Mouse (Mus musculus) embryonic facial prominence, embryonic 14.5 days (tissue): ENCODE results near the gene Atp2c2. TPM values are rescaled to one million over a fixed set of nuclear protein-coding genes. Genes with fewer than 3 reads are reported as not detected.

Experiments
- ATAC-seq: fragments of 200-750 bp; cut with Nextera tagmentation; 2 replicates; pipeline ENCODE4 v1.8.0; 2017; ENCODE audit warnings: low read depth, moderate number of reproducible peaks, moderate TSS enrichment
- DNase-seq: peaks from one replicate; pipeline ENCODE4 v3.0.0-alpha.2; 2015; ENCODE audit warnings: low spot score
- H3K27ac ChIP-seq: fragments of 300-500 bp; sonication (generic); replicated peaks from 2 replicates; pipeline ENCODE4 v1.5.1; 2014; ENCODE audit warnings: low read depth, mild to moderate bottlenecking, low read length, moderate library complexity
- H3K27me3 ChIP-seq: fragments of 300-500 bp; sonication (generic); replicated peaks from 2 replicates; pipeline ENCODE4 v1.6.1; 2014; ENCODE audit warnings: low read length; ENCODE audit not compliant: control insufficient read depth, insufficient read depth
- H3K36me3 ChIP-seq: fragments of 300-500 bp; sonication (generic); 2 replicates; pipeline ENCODE4 v1.6.1; 2014; ENCODE audit warnings: low read length, mixed read lengths; ENCODE audit not compliant: control insufficient read depth, insufficient read depth
- H3K4me1 ChIP-seq: fragments of 300-500 bp; sonication (generic); 2 replicates; pipeline ENCODE4 v1.6.1; 2014; ENCODE audit warnings: antibody characterized with exemption, low read length; ENCODE audit not compliant: control insufficient read depth, insufficient read depth
- H3K4me2 ChIP-seq: fragments of 300-500 bp; sonication (generic); 2 replicates; pipeline ENCODE4 v1.6.1; 2014; ENCODE audit warnings: low read depth, mild to moderate bottlenecking, low read length, moderate library complexity, mixed read lengths
- H3K4me3 ChIP-seq: fragments of 300-500 bp; sonication (generic); 2 replicates; pipeline ENCODE4 v1.5.1; 2014; ENCODE audit warnings: low read depth, mild to moderate bottlenecking, low read length
- H3K9ac ChIP-seq: fragments of 300-500 bp; sonication (generic); 2 replicates; pipeline ENCODE4 v1.6.1; 2014; ENCODE audit warnings: low read depth, mild to moderate bottlenecking, low read length, moderate library complexity, mixed read lengths
- H3K9me3 ChIP-seq: fragments of 300-500 bp; sonication (generic); 2 replicates; pipeline ENCODE4 v1.6.1; 2016; ENCODE audit warnings: low read length; ENCODE audit not compliant: control insufficient read depth
- WGBS: fragments of 180-500 bp; shearing (Covaris S2); extraction: QIAGEN DNeasy Blood & Tissue Kit; methylation state at CpG from one replicate; pipeline ENCODE4 v1.1.7; 2014; 5-methylcytosine and 5-hydroxymethylcytosine counted together
- polyA plus RNA-seq: library from polyadenylated mRNA; unstranded; fragments of >200 nt; fragmentation: Nextera tagmentation; extraction: Ambion mirVana; gene quantifications from 2 replicates; pipeline ENCODE4 v1.2.1, GENCODE M21; 2014

The Atp2c2 gene
- polyA plus RNA-seq, 1 experiment from 2014 or later = 1.8 TPM

DNA sequence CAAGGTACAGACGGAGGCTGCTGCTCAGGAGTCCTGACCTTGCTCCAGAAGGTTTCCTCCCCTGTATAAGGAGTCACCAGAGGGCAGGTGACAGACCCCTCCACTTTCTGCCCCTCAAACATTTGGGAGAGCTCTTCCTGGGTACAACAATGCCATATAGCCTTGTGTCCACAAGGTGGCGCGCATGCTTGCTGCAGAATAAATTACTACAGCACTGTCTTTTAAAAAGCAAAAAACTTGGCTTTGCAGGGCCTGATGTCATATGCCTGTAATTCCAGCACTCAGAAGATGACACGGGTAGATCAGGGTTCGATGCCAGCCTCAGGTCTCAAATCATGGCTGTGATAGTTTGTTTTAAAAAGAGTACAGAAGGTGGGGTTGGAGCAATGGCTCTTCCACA, 82.9 kb downstream of the Atp2c2 start:
- DNase-seq (peak; percentile 89), ATAC-seq (no peak)
- Histone ChIP-seq H3K27me3 (no peaks in the 10 kb centered on the region), H3K27ac (no peak overlapping the region), H3K4me1 (peaks cover 6% of the 10 kb centered on the region), H3K4me3 (no peak overlapping the region), H3K4me2 (no peak overlapping the region), H3K36me3 (no peaks in the 10 kb centered on the region), H3K9me3 (no peaks in the 10 kb centered on the region), H3K9ac (no peak overlapping the region)
- WGBS = 8% methylated on average over 5 of the region's 5 CpGs

DNA sequence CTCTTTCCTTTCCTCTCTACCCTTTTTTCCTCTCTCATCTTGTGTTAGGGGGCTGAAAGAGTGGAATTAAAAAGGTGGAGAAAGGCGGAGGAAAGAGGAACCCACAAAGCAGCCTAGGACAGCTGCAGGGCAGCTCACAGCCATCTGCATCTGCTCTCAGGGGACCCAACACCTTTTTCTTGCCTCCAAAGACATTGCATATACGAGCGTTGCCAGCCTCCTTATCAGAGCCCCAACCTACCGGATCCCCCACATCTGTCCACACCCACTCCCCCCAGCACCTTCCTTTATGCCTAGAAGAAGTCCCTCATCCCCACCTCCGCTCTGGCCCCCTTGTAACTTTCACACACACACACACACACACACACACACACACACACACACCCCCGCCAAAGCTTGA, 83.8 kb downstream of the Atp2c2 start:
- H3K9ac ChIP-seq = no peak overlapping the region
- no peak overlapping the region for H3K27ac ChIP-seq
- ATAC-seq (no peak), DNase-seq (no peak)
- H3K27me3 ChIP-seq = no peaks in the 10 kb centered on the region
- 73% methylated on average over 6 of the region's 6 CpGs for WGBS
- H3K4me1 ChIP-seq = peaks cover 3% of the 10 kb centered on the region; the same call in 1 of the 2 replicates
- H3K4me2 ChIP-seq = no peak overlapping the region
- no peak overlapping the region for H3K4me3 ChIP-seq
- H3K9me3 ChIP-seq = no peaks in the 10 kb centered on the region
- no peaks in the 10 kb centered on the region for H3K36me3 ChIP-seq

DNA sequence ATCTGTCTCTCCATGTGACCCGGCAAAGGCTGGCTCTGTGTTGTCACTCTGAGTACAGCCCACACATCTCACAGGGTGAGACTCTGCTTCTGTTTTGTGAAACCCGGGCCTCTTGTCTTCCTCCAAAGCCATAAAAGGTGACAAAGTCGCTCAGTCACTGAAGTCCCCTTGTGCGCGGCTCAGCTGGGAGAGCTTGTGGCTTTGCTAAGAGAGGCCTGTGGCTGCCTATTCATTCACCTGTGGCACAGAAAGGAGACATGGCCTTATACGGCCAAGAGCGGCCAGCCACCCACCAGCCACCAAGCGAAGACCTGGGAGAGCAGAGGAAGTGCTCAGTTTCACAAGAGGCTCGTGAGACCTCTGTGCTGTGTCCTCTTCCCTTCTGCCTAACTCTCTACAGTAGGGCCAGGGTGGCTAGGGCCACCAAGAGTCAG, 84.3 kb downstream of the Atp2c2 start:
- Histone ChIP-seq H3K9ac (no peak overlapping the region), H3K4me1 (no peaks in the 10 kb centered on the region), H3K36me3 (no peaks in the 10 kb centered on the region), H3K27me3 (no peaks in the 10 kb centered on the region), H3K4me2 (no peak overlapping the region), H3K27ac (no peak overlapping the region), H3K4me3 (no peak overlapping the region), H3K9me3 (no peaks in the 10 kb centered on the region)
- no peak for ATAC-seq
- WGBS = 58% methylated on average over 9 of the region's 9 CpGs
- DNase-seq = no peak

DNA sequence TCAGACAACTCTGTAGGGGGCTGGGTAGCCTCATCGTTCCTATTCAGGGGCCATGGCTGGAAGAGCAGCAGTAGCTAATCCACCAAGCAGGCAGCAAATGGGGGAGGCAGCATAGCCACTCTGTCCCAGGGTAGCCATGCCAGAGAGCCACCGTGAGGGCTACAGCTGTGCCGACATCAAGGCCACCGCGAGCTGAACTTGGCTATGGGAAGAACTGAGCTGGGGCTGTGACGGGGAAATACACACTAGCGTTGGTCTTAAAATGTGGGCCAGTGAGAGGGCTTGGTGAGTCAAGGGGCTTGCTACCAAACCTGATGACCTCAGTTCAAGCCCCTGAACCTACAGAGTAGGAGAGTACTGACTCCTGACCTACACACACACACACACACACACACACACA, 84.9 kb downstream of the Atp2c2 start:
- no peak overlapping the region for H3K4me3 ChIP-seq
- no peak overlapping the region for H3K9ac ChIP-seq
- H3K4me2 ChIP-seq = no peak overlapping the region
- no peaks in the 10 kb centered on the region for H3K4me1 ChIP-seq
- DNase-seq = no peak
- H3K36me3 ChIP-seq = no peaks in the 10 kb centered on the region
- no peak overlapping the region for H3K27ac ChIP-seq
- H3K9me3 ChIP-seq = no peaks in the 10 kb centered on the region
- no peak for ATAC-seq
- no peaks in the 10 kb centered on the region for H3K27me3 ChIP-seq
- WGBS = 73% methylated on average over 7 of the region's 7 CpGs

DNA sequence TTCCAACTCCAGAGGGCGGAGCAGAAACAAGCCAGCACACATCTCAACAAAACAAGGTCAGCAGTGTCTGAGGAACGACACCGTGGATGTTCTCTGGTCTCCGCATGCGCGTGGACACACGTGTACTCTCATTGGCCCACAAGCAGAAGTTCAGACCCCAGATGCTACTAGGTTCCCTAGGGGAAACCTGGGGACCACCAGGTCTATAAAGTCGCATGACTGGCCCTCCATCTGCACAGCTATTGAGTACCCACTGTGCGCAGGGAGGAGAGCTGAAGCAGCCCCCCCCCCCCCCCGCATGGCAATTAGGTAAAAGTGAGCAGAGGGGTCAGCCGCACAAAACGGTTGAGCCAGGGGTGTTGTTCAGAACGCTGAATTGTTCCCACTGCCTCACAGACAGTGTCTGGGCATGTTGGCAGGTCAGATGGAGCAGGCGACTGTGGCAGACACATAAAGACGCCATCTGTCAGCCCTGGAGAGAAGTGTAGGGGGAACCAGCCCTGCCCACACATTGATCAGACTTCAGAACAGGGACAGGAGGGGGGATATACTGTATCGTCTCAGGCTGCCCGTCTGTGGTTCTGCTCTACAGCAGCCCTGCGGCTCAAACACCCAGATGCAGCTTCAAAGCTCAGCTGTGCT, 86.1 kb downstream of the Atp2c2 start:
- H3K4me1 ChIP-seq = no peaks in the 10 kb centered on the region
- no peaks in the 10 kb centered on the region for H3K36me3 ChIP-seq
- H3K4me3 ChIP-seq = no peak overlapping the region
- H3K27ac ChIP-seq = no peak overlapping the region
- H3K4me2 ChIP-seq = no peak overlapping the region; the same call in 1 of the 2 replicates
- no peaks in the 10 kb centered on the region for H3K27me3 ChIP-seq
- ATAC-seq (0 out of 2 replicates have a peak, but pooled peaks have one; percentile 7), DNase-seq (no peak)
- H3K9ac ChIP-seq = no peak overlapping the region
- 46% methylated on average over 17 of the region's 18 CpGs for WGBS
- H3K9me3 ChIP-seq = no peaks in the 10 kb centered on the region

DNA sequence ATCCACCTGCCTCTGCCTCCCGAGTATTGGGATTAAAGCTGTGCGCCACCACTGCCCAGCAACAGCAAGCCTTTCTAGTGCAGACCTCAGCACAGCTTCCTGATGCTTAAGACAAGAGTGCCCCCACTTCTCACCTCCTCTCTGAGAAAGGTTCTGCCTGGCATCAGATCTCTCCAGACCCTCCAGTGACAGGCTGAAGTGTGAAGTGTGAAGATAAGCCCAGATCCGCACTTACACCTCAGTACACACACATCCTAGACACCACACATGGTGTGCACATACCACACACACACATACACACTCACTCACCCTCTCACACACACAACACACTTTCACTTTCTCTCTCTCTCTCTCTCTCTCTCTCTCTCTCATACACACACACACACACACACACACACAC, 87.1 kb downstream of the Atp2c2 start:
- DNase-seq (no peak), ATAC-seq (no peak)
- Histone ChIP-seq H3K9me3 (no peaks in the 10 kb centered on the region), H3K27me3 (no peaks in the 10 kb centered on the region), H3K36me3 (no peaks in the 10 kb centered on the region), H3K9ac (no peak overlapping the region), H3K4me1 (no peaks in the 10 kb centered on the region; the same call in 1 of the 2 replicates), H3K4me3 (no peak overlapping the region), H3K27ac (no peak overlapping the region), H3K4me2 (no peak overlapping the region)
- WGBS = 84% methylated on average over 3 of the region's 3 CpGs

DNA sequence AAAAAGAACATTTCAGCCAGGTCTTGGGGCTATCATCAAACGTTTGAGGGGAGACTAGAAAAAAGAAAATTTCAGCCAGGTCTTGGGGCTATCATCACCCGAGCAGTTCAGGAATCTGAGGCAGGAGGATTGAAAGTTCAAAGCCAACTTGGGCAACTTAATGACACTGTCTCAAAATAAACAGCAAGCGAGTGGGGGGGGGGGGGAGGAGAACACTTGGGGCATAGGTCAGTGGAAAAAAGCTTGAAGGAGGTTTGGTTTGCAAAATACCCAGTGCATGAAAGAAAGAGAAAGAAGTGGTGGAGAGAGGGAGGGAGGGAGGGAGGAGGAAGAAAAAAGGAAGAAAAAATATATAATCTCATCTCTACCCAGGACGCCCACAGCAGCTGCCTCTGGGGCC, 87.5 kb downstream of the Atp2c2 start:
- H3K4me1 ChIP-seq = no peaks in the 10 kb centered on the region; the same call in 1 of the 2 replicates
- WGBS = 38% methylated on average over 4 of the region's 4 CpGs
- H3K9ac ChIP-seq = no peak overlapping the region
- H3K4me2 ChIP-seq = no peak overlapping the region
- ATAC-seq (no peak), DNase-seq (no peak)
- no peaks in the 10 kb centered on the region for H3K27me3 ChIP-seq
- no peaks in the 10 kb centered on the region for H3K36me3 ChIP-seq
- H3K4me3 ChIP-seq = no peak overlapping the region
- no peak overlapping the region for H3K27ac ChIP-seq
- H3K9me3 ChIP-seq = no peaks in the 10 kb centered on the region

DNA sequence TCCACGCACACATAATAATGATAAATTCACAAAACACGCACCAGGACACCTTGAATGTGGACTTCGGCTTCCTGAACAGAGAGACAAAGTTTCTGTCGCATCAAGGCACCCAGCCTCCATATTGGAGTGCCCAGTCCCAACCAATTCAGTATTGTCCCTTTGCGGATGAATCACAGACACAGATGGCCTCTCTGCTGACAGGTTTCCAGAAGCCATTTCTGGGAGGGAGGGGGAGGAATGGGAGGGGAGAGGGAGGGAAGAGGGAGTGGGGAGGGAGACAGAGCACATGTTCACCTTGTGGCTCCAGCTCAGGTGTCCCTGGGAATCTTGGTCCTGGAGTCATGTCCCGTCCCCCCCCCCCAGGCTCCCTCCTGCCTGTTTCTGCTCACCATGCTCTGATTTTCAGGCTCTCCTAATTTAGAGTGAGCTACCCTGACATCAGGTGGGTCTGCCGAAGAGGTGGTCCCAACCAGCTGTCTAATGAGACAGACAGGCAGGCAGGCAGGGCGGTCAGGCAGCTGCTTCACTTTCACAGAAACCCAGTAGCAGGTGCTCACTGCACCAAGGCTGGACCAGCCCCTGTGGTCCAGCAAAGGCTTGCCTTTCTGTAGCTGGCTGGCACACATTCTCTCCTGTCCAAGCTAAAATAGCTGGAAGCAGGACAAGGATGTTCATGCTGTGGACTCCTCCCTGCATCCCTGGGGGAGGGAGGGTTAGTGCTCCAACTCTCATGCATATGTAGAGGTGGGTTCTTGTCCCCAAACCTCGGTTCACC, 89.0 kb downstream of the Atp2c2 start:
- Histone ChIP-seq H3K9me3 (no peaks in the 10 kb centered on the region), H3K36me3 (no peaks in the 10 kb centered on the region), H3K9ac (no peak overlapping the region), H3K4me3 (no peak overlapping the region), H3K27me3 (no peaks in the 10 kb centered on the region), H3K27ac (no peak overlapping the region), H3K4me1 (no peaks in the 10 kb centered on the region; the same call in 1 of the 2 replicates), H3K4me2 (no peak overlapping the region)
- no peak for DNase-seq
- 69% methylated on average over 8 of the region's 9 CpGs for WGBS
- no peak for ATAC-seq
